Mouse (Mus musculus) kidney, postnatal 0 days (tissue): ENCODE measurements around the gene Nlrp1a. TPM values are rescaled to one million over a fixed set of nuclear protein-coding genes. Genes with fewer than 3 reads are reported as not detected.

ENCODE experiments used
- ATAC-seq: fragments of 200-750 bp; cut with Nextera tagmentation; replicated peaks from 2 replicates; pipeline ENCODE4 v1.8.0; 2017; ENCODE audit warnings: low read depth, moderate number of reproducible peaks, moderate TSS enrichment, moderate library complexity; ENCODE audit not compliant: low FRiP score
- DNase-seq: peaks from one replicate; pipeline ENCODE4 v3.0.0-alpha.2; 2016; ENCODE audit warnings: low spot score
- H3K27ac ChIP-seq: fragments of 300-500 bp; sonication (generic); 2 replicates; pipeline ENCODE4 v1.5.1; 2014; ENCODE audit warnings: mild to moderate bottlenecking
- H3K27me3 ChIP-seq: fragments of 300-500 bp; sonication (generic); 2 replicates; pipeline ENCODE4 v1.6.1; 2014; ENCODE audit warnings: low read length, mixed read lengths; ENCODE audit not compliant: insufficient read depth
- H3K36me3 ChIP-seq: fragments of 300-500 bp; sonication (generic); 2 replicates; pipeline ENCODE4 v1.6.1; 2014; ENCODE audit warnings: low read length, mixed read lengths; ENCODE audit not compliant: insufficient read depth
- H3K4me1 ChIP-seq: fragments of 300-500 bp; sonication (generic); replicated peaks from 2 replicates; pipeline ENCODE4 v1.6.1; 2014; ENCODE audit warnings: antibody characterized with exemption, low read length, mixed read lengths; ENCODE audit not compliant: insufficient read depth
- H3K4me2 ChIP-seq: fragments of 300-500 bp; sonication (generic); 2 replicates; pipeline ENCODE4 v1.6.1; 2014; ENCODE audit warnings: mild to moderate bottlenecking, low read length, moderate library complexity, mixed read lengths
- H3K4me3 ChIP-seq: fragments of 300-500 bp; sonication (generic); replicated peaks from 2 replicates; pipeline ENCODE4 v1.5.1; 2014; ENCODE audit warnings: low read depth, low read length
- H3K9ac ChIP-seq: fragments of 300-500 bp; sonication (generic); 2 replicates; pipeline ENCODE4 v1.6.1; 2014; ENCODE audit warnings: low read depth, low read length
- H3K9me3 ChIP-seq: fragments of 300-500 bp; sonication (generic); replicated peaks from 2 replicates; pipeline ENCODE4 v1.6.1; 2016; ENCODE audit warnings: low read length, inconsistent platforms, mixed read lengths
- CTCF ChIP-seq: IDR thresholded peaks from 2 replicates; pipeline ENCODE4 v1.5.1; 2016; ENCODE audit warnings: antibody characterized with exemption, low read depth, mild to moderate bottlenecking, moderate library complexity
- WGBS: fragments of 180-500 bp; shearing (Covaris S2); extraction: QIAGEN DNeasy Blood & Tissue Kit; methylation state at CpG from one replicate; pipeline ENCODE4 v1.1.7; 2014; 5-methylcytosine and 5-hydroxymethylcytosine counted together
- polyA plus RNA-seq: library from polyadenylated mRNA; unstranded; fragments of >200 nt; fragmentation: Nextera tagmentation; extraction: Ambion mirVana; gene quantifications from 2 replicates; pipeline ENCODE4 v1.2.1, GENCODE M21; 2015

The Nlrp1a gene
- polyA plus RNA-seq, result 0.04 TPM in 1 of 2 replicates, not detected in the other

- no peak for TF ChIP-seq CTCF
- Histone ChIP-seq H3K9me3 (no peaks in the 10 kb centered on the region), H3K27me3 (no peaks in the 10 kb centered on the region), H3K36me3 (no peaks in the 10 kb centered on the region), H3K27ac (no peak within 1 kb of the TSS), H3K4me2 (no peak within 1 kb of the TSS), H3K9ac (no peak within 1 kb of the TSS), H3K4me1 (no peaks in the 10 kb centered on the region), H3K4me3 (no peak within 1 kb of the TSS)
- 70% methylated on average over 3 of the region's 3 CpGs for WGBS
- DNase-seq (peak; percentile 12), ATAC-seq (no peak)
Observed at GRCm38 (mm10) chr11:71144661-71145060, at the start of gene Nlrp1a. Gene Nlrp1a, minus strand, starts transcription at chr11:71144704.

- no peaks in the 10 kb centered on the region for H3K27me3 ChIP-seq
- no peaks in the 10 kb centered on the region for H3K36me3 ChIP-seq
- DNase-seq (no peak), ATAC-seq (no peak)
- no peak overlapping the region for H3K4me3 ChIP-seq
- peak; percentile 32; the same call in 1 of the 2 replicates for TF ChIP-seq CTCF
- H3K4me1 ChIP-seq, result no peaks in the 10 kb centered on the region
- H3K4me2 ChIP-seq, result no peak overlapping the region
- 85% methylated on average over 1 of the region's 1 CpGs for WGBS
- no peak overlapping the region for H3K9ac ChIP-seq
- no peak overlapping the region for H3K27ac ChIP-seq
- H3K9me3 ChIP-seq, result no peaks in the 10 kb centered on the region
Observed at GRCm38 (mm10) chr11:71169633-71170032, 25.1 kb upstream of the Nlrp1a start.

GRCm38 (mm10) chr11:71164139-71164538, 19.6 kb upstream of the Nlrp1a start:
- no peak for ATAC-seq
- Histone ChIP-seq H3K27me3 (no peaks in the 10 kb centered on the region), H3K4me2 (no peak overlapping the region), H3K9ac (no peak overlapping the region), H3K9me3 (no peaks in the 10 kb centered on the region), H3K27ac (no peak overlapping the region), H3K4me3 (no peak overlapping the region), H3K36me3 (no peaks in the 10 kb centered on the region), H3K4me1 (no peaks in the 10 kb centered on the region)
- no peak for DNase-seq
- TF ChIP-seq CTCF, result no peak
- WGBS, result 57% methylated on average over 1 of the region's 1 CpGs

- no peak overlapping the region for H3K9ac ChIP-seq
- H3K27me3 ChIP-seq, result no peaks in the 10 kb centered on the region
- no peaks in the 10 kb centered on the region for H3K9me3 ChIP-seq
- no peak overlapping the region for H3K27ac ChIP-seq
- H3K4me2 ChIP-seq, result no peak overlapping the region
- 69% methylated on average over 3 of the region's 3 CpGs for WGBS
- no peak overlapping the region for H3K4me3 ChIP-seq
- TF ChIP-seq CTCF, result no peak
- ATAC-seq, result no peak
- H3K36me3 ChIP-seq, result no peaks in the 10 kb centered on the region
- H3K4me1 ChIP-seq, result no peaks in the 10 kb centered on the region
- DNase-seq, result no peak
Observed at GRCm38 (mm10) chr11:71159439-71160136, 15.1 kb upstream of the Nlrp1a start.

- H3K4me2 ChIP-seq, result no peak overlapping the region
- H3K27me3 ChIP-seq, result no peaks in the 10 kb centered on the region
- no peak overlapping the region for H3K27ac ChIP-seq
- DNase-seq (no peak), ATAC-seq (no peak)
- H3K4me3 ChIP-seq, result no peak overlapping the region
- no peak for TF ChIP-seq CTCF
- WGBS, result 88% methylated on average over 1 of the region's 1 CpGs
- no peak overlapping the region for H3K9ac ChIP-seq
- H3K9me3 ChIP-seq, result no peaks in the 10 kb centered on the region
- no peaks in the 10 kb centered on the region for H3K36me3 ChIP-seq
- no peaks in the 10 kb centered on the region for H3K4me1 ChIP-seq
Observed at GRCm38 (mm10) chr11:71155272-71155671, 10.8 kb upstream of the Nlrp1a start.

GRCm38 (mm10) chr11:71142031-71142430, 2.5 kb downstream of the Nlrp1a start:
- Histone ChIP-seq H3K9me3 (no peaks in the 10 kb centered on the region), H3K36me3 (no peaks in the 10 kb centered on the region), H3K27ac (no peak overlapping the region), H3K9ac (no peak overlapping the region), H3K27me3 (no peaks in the 10 kb centered on the region), H3K4me1 (no peaks in the 10 kb centered on the region), H3K4me2 (no peak overlapping the region), H3K4me3 (no peak overlapping the region)
- 84% methylated on average over 1 of the region's 1 CpGs for WGBS
- ATAC-seq (no peak), DNase-seq (no peak)
- TF ChIP-seq CTCF, result no peak
